Mouse (Mus musculus): ENCODE measurements around the gene Lmx1b.

- no peak for TF ChIP-seq POLR2A (IDR thresholded peaks at IDR 0.05; ENCODE audit: borderline replicate concordance, extremely low read depth, low read depth, low read length)
- TF ChIP-seq CTCF (IDR thresholded peaks at IDR 0.05; ENCODE audit: insufficient read depth, low read length), result no peak
Measured at GRCm38 (mm10) chr2:33564748-33565147, 75.6 kb downstream of the Lmx1b start.
